Mouse (Mus musculus): ENCODE results near the gene Zdhhc21.

Gene Zdhhc21

GRCm38 (mm10) chr4:82859131-82860125, at the start of gene Zdhhc21:
Gene Zdhhc21 (minus strand): TSS chr4:82859958.
- no peak for DNase-seq (ENCODE audit: low read depth)

DNA sequence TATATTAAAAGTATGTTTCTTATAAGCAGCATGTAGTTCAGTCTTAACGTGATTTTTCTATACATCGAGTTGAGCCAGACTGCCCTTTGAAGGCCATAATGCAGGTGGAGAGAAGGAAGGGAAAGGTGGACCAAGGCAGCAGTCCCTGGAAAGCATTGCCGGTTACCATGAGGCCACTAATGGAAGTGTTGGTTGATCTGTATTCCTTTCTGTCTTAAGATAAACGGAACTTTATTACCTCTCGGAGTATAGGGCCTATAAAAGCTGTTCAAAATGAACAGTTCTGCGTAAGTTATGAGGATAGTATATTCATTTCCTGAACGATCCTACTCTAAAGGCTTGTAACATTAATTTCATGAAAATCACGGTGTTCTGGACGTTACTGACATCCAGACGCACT, 35.5 kb upstream of the Zdhhc21 start:
- DNase-seq (ENCODE audit: low read depth) = no peak

- no peak for DNase-seq (ENCODE audit: low read depth)
Observed at GRCm38 (mm10) chr4:82892247-82892646, 32.5 kb upstream of the Zdhhc21 start.

DNA sequence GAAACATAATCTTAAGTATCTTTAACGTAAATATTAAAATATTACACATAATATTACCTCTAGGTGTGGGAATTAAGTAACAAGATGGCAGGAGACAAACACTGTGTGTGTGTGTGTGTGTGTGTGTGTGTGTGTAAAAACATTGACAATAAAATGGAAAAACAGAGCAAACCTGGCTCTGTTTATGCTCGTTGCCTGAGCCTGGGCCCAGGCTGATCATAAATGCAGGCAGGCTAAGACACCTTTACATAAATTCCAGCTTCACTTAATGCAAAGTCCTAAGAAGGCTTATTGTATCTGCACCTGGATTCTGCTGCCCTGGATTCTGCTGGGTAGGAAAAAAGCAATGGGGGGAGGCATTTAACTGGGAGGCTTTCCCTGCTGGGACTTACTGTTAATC, 31.8 kb upstream of the Zdhhc21 start:
- DNase-seq (ENCODE audit: low read depth) = no peak

DNA sequence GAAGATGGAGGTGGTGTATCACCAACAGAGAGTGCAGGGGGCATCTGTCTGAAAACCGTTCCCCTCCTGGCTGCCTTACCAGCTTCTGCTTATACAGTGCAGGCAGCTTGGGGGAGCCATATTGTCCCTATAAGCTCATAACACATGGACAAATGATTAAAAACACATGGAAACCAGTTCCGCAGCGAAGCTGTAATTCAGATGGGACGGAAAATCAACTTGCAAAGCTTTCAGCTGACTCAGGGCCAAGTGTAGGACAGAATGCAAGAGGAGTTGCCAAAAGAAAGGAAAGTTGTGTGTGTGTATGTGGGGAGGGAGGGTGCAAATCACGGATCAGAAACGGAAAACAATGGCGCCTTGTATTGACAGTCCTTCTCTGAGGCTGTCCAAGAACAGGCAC, 31.3 kb upstream of the Zdhhc21 start:
- no peak for DNase-seq (ENCODE audit: low read depth)

DNA sequence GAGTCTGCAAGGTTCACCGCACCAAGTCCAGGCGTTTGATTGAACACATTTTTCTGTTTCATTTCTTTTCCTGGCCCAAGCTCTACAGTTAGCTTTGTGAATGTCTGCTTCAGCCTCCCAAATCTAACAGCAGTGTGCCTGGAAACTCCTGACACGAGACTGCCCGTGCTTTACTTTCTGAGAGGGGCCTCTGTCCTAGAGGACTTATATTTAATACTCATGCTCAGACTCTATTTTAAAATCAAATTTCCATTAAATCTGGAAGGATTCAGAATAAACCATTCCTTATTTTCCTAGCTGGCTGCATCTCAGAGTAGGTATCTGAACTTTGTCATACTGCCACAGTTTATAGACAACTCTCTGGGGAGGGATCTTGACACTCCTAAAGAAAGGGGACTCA, 30.8 kb upstream of the Zdhhc21 start:
- DNase-seq (ENCODE audit: low read depth) = no peak

- DNase-seq (ENCODE audit: low read depth) = no peak
Observed at GRCm38 (mm10) chr4:82886148-82886547, 26.4 kb upstream of the Zdhhc21 start.

GRCm38 (mm10) chr4:82885535-82885913, 25.8 kb upstream of the Zdhhc21 start:
- DNase-seq (ENCODE audit: low read depth) = no peak

- no peak for DNase-seq (ENCODE audit: low read depth)
Observed at GRCm38 (mm10) chr4:82884636-82885534, 25.1 kb upstream of the Zdhhc21 start, which contains the start of gene Cer1. Gene Cer1 (minus strand): TSS chr4:82885148.

GRCm38 (mm10) chr4:82882500-82882899, 22.7 kb upstream of the Zdhhc21 start:
- DNase-seq (ENCODE audit: low read depth) = no peak

DNA sequence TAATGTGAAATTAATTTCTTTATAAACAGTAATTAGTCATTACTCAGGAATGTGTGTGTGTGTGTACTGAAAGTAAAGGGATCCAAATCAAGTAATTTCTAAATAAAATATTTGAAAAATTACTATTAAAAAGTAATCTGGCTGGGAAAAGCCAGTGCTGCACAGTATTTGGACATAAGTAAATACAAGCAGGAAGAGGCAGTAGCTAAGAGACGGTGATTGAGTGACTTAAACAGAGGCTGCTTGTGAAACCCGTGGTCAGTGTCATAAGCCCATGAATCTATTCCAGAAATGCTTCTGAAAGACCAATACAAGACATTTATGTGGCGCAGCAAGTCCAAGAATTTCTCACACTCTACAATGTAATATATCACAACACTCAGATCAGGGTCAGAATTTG, 21.6 kb upstream of the Zdhhc21 start:
- no peak for DNase-seq (ENCODE audit: low read depth)

DNA sequence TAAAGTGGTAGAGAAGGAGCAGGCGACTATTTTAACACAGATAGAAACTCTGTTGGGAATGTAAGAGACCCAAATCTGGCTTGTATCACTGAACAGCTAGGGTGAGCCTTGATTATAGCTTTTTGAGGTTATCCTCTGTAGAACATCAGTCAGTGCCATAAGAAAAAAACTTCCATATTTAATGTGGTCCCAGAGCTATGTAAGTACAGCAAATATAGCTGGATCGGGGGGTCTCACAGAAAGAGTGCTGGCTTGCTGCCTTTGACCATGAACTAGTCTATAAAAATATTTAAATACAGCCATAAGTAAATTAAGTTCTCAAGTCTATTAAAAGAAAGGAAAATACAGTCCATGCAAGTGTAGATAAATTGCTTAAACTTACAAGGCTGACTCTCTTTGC, 20.5 kb upstream of the Zdhhc21 start:
- no peak for DNase-seq (ENCODE audit: low read depth)

DNA sequence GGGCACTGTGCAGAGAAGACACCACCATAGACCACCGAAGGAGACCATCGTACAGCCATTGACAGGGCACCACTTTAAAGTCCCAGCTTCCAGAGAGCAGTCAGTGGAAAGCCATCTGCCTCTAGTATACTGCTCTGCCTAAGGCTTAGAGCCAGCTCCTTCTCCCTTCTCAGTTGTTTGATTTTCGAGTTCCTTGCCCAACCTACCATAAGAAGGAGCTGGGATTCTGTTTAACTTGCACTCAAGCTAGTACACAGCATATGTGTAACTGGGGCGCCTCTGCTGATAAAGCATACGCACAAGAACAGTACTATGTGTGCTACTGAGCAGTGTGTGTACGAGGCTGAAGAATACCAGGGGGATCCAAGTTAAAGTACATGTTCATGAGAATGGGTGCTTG, 19.4 kb upstream of the Zdhhc21 start:
- DNase-seq (ENCODE audit: low read depth) = no peak

GRCm38 (mm10) chr4:82876656-82877055, 16.9 kb upstream of the Zdhhc21 start:
- no peak for DNase-seq (ENCODE audit: low read depth)

DNA sequence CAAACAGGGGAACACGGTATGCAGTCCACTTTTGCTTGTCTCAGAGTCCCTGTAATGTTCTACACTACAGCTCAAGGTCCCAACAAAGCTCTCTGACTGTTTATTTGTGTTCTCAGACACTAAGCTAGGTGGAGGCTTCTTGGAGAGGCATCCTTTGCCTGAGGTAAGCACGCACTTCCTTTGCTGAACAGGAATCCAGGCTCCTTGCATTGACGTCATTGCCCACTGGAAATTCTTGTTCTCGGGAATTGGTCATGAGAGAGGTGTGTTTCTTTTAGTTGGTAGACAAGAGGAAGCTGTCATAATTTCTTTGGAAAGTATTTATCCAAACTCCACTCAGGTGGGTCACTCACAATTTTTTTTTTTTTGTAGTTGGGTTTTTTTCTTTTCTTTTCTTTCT, 15.8 kb upstream of the Zdhhc21 start:
- no peak for DNase-seq (ENCODE audit: low read depth)

GRCm38 (mm10) chr4:82874791-82875190, 15.0 kb upstream of the Zdhhc21 start:
- DNase-seq (ENCODE audit: low read depth) = no peak

DNA sequence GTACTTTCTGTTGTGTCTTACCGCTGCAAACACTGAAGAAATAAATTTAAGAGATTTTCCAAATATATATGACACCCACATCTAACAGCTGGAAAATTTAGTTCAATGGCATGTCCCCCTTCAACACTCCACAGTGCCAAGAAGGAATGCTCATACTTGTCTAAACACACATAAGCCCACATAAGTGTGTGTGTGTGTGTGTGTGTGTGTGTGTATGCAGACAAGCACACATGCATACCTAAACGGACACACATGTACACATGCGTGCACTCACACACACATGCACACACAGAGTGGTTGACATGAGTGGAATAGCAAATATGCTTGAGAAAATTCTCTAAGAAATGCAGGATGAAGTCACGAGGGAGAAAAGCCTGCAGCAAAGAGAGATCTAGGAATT, 12.8 kb upstream of the Zdhhc21 start:
- no peak for DNase-seq (ENCODE audit: low read depth)

GRCm38 (mm10) chr4:82872121-82872520, 12.4 kb upstream of the Zdhhc21 start:
- no peak for DNase-seq (ENCODE audit: low read depth)

GRCm38 (mm10) chr4:82870931-82871330, 11.2 kb upstream of the Zdhhc21 start:
- no peak for DNase-seq (ENCODE audit: low read depth)

GRCm38 (mm10) chr4:82867731-82868445, 8.1 kb upstream of the Zdhhc21 start:
- DNase-seq (ENCODE audit: low read depth) = no peak

DNA sequence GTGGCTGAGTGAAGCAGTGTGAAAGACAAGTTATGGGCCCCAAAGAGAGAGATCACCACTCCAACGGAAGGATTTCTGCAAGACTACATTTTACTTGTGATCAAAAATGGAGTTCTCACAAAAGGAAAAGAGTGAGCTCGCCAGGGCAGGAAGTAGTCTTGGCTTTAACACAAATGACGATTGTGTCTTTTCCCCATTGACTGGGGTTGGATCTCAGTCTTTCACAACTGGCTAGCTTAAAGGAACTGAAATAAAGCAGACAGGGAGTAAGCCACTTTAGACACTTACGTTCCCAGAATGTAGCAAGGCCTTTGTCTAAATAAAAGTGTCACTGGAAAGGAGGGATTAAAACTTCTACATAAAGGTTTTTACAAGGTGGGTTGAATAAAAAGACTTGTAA, 7.4 kb upstream of the Zdhhc21 start:
- DNase-seq (ENCODE audit: low read depth) = no peak
